Mouse (Mus musculus) skeletal muscle tissue, adult 2 months (tissue): Measurements from ENCODE around the gene D330045A20Rik.
"Not testable (repeated sequence)": the region's sequence is repeated elsewhere in the genome, so short reads cannot be mapped to it uniquely, and the experiment has no call there.

Source experiments
- DNase-seq: peaks from one replicate; pipeline ENCODE4 v3.0.0-alpha.2; 2012; ENCODE audit warnings: low read depth, low spot score

Gene D330045A20Rik

GRCm38 (mm10) chrX:139480022-139480894 is at the start of gene D330045A20Rik:
TSS of gene D330045A20Rik (plus strand) at chrX:139480367.
- DNase-seq: no peak

- no peak for DNase-seq
Measured at GRCm38 (mm10) chrX:139432550-139432949, 47.6 kb upstream of the D330045A20Rik start.

GRCm38 (mm10) chrX:139435202-139435601 is 45.0 kb upstream of the D330045A20Rik start:
- DNase-seq: no peak

- not testable (repeated sequence) for DNase-seq
Measured at GRCm38 (mm10) chrX:139441057-139441456, 39.1 kb upstream of the D330045A20Rik start.

- no peak for DNase-seq
Measured at GRCm38 (mm10) chrX:139456812-139457211, 23.4 kb upstream of the D330045A20Rik start.

- DNase-seq: no peak
Measured at GRCm38 (mm10) chrX:139482083-139482482, 1.9 kb downstream of the D330045A20Rik start.

GRCm38 (mm10) chrX:139484974-139485373 is 4.8 kb downstream of the D330045A20Rik start:
- no peak for DNase-seq

- no peak for DNase-seq
Measured at GRCm38 (mm10) chrX:139516156-139516555, 36.0 kb downstream of the D330045A20Rik start.

GRCm38 (mm10) chrX:139519251-139519650 is 39.1 kb downstream of the D330045A20Rik start:
- DNase-seq: no peak

- DNase-seq: no peak
Measured at GRCm38 (mm10) chrX:139524303-139525091, 44.3 kb downstream of the D330045A20Rik start.

- DNase-seq: no peak
Measured at GRCm38 (mm10) chrX:139525724-139526123, 45.6 kb downstream of the D330045A20Rik start.

GRCm38 (mm10) chrX:139526984-139527383 is 46.8 kb downstream of the D330045A20Rik start:
- DNase-seq: no peak

- no peak for DNase-seq
Measured at GRCm38 (mm10) chrX:139529678-139530077, 49.5 kb downstream of the D330045A20Rik start.

- no peak for DNase-seq
Measured at GRCm38 (mm10) chrX:139532293-139532692, 52.1 kb downstream of the D330045A20Rik start.

GRCm38 (mm10) chrX:139537641-139538397 is 57.7 kb downstream of the D330045A20Rik start:
- DNase-seq: no peak

- DNase-seq: no peak
Measured at GRCm38 (mm10) chrX:139543726-139544125, 63.6 kb downstream of the D330045A20Rik start.

- no peak for DNase-seq
Measured at GRCm38 (mm10) chrX:139550456-139550855, 70.3 kb downstream of the D330045A20Rik start.

GRCm38 (mm10) chrX:139552090-139552489 is 71.9 kb downstream of the D330045A20Rik start:
- DNase-seq: no peak

GRCm38 (mm10) chrX:139562255-139562924 is 82.2 kb downstream of the D330045A20Rik start:
- DNase-seq: no peak

- no peak for DNase-seq
Measured at GRCm38 (mm10) chrX:139562925-139563461, 82.8 kb downstream of the D330045A20Rik start, which contains the start of gene Rnf128. TSS of gene Rnf128 (plus strand) at chrX:139563316.

GRCm38 (mm10) chrX:139570054-139570453 is 89.9 kb downstream of the D330045A20Rik start:
- no peak for DNase-seq
